16 mouse cellular contexts compared by ENCODE assay signal in genomic region chr15:81568592-81568991, GRCm38 (mm10). TPM values are rescaled to one million over a fixed set of nuclear protein-coding genes. Genes with fewer than 3 reads are reported as not detected.
DNase-seq lines count a peak whose midpoint lies in the region; ATAC-seq lines count a peak whose summit lies in the region.
"Had no signal": no experiment of that assay in that cellular context is flagged by ENCODE, and none has a peak within 500 bp of the region (broad histone marks: within the 10 kb centered on the region; RNA-seq: fewer than 3 reads in every experiment).

No protein-coding gene starts in this region.

- H3K27me3 ChIP-seq in midbrain, embryonic 11.5 days (ENCODE audit: control insufficient read depth, insufficient read depth, low read length) = no peaks in the 10 kb centered on the region
- H3K27me3 ChIP-seq: embryonic facial prominence, embryonic 13.5 days; kidney, embryonic 15.5 days; neural tube, embryonic 13.5 days had no signal

- H3K9me3 ChIP-seq in midbrain, embryonic 11.5 days (ENCODE audit: control insufficient read depth, low read length) = no peaks in the 10 kb centered on the region
- H3K9me3 ChIP-seq: embryonic facial prominence, embryonic 13.5 days; kidney, embryonic 15.5 days; limb, embryonic 12.5 days; neural tube, embryonic 13.5 days had no signal

- no peak for ATAC-seq in midbrain, embryonic 11.5 days (ENCODE audit: low FRiP score)
- ATAC-seq: inflammation-experienced regulatory T-cells, adult 6 months had no signal

- peak; percentile 75 for DNase-seq in heart, adult 11 months
- DNase-seq in heart, postnatal 4 days = no peak
- DNase-seq in spleen, postnatal 36 days (ENCODE audit: low spot score in 2 of 2) = peak; percentile 37 to 59
- DNase-seq in spleen, adult 18-20 months = no peak
- DNase-seq in midbrain, embryonic 11.5 days (ENCODE audit: low spot score, missing footprints) = no peak
- DNase-seq in urinary bladder, adult 18-20 months (ENCODE audit: low spot score in 2 of 2) = no peak
- DNase-seq in retina, embryonic 14.5 days (ENCODE audit: low spot score) = no peak
- DNase-seq: adrenal gland, adult 8-10 months; cerebellum, postnatal 10 days; lung, postnatal 4 days had no signal

- no peaks in the 10 kb centered on the region for H3K4me1 ChIP-seq in midbrain, embryonic 11.5 days (ENCODE audit: control insufficient read depth, insufficient read depth, low read length)
- H3K4me1 ChIP-seq: embryonic facial prominence, embryonic 13.5 days; kidney, embryonic 15.5 days; limb, embryonic 12.5 days; neural tube, embryonic 13.5 days had no signal

- 0% methylated on average over 1 of the region's 2 CpGs for WGBS in macrophage (ENCODE audit: missing documents)
- WGBS in midbrain, embryonic 11.5 days = 87% methylated on average over 1 of the region's 2 CpGs

- peak overlapping the region; percentile 25 for H3K4me3 ChIP-seq in macrophage (ENCODE audit: inconsistent target)
- H3K4me3 ChIP-seq in midbrain, embryonic 11.5 days (ENCODE audit: low read depth, low read length) = no peak overlapping the region
- H3K4me3 ChIP-seq: embryonic facial prominence, embryonic 13.5 days; kidney, embryonic 15.5 days; limb, embryonic 12.5 days; neural tube, embryonic 13.5 days had no signal

- no peaks in the 10 kb centered on the region for H3K79me2 ChIP-seq in macrophage (ENCODE audit: inconsistent target)

- no peak overlapping the region for H3K9ac ChIP-seq in midbrain, embryonic 11.5 days (ENCODE audit: low read length)
- H3K9ac ChIP-seq: embryonic facial prominence, embryonic 13.5 days; kidney, embryonic 15.5 days; limb, embryonic 12.5 days; neural tube, embryonic 13.5 days had no signal

- H3K36me3 ChIP-seq in macrophage (ENCODE audit: inconsistent target) = no peaks in the 10 kb centered on the region
- no peaks in the 10 kb centered on the region for H3K36me3 ChIP-seq in midbrain, embryonic 11.5 days (ENCODE audit: control insufficient read depth, insufficient read depth, low read length)
- H3K36me3 ChIP-seq: embryonic facial prominence, embryonic 13.5 days; kidney, embryonic 15.5 days; limb, embryonic 12.5 days; neural tube, embryonic 13.5 days had no signal

- H3K4me2 ChIP-seq in midbrain, embryonic 11.5 days = no peak overlapping the region
- H3K4me2 ChIP-seq: embryonic facial prominence, embryonic 13.5 days; kidney, embryonic 15.5 days; limb, embryonic 12.5 days; neural tube, embryonic 13.5 days had no signal

- H3K27ac ChIP-seq in macrophage = peak overlapping the region; percentile 86
- no peak overlapping the region for H3K27ac ChIP-seq in midbrain, embryonic 11.5 days (ENCODE audit: low read depth, low read length)
- H3K27ac ChIP-seq: embryonic facial prominence, embryonic 13.5 days; kidney, embryonic 15.5 days; limb, embryonic 12.5 days; neural tube, embryonic 13.5 days had no signal

RNA-seq across cellular contexts. Expression of gene Ep300, which starts 16.6 kb away (rescaled TPM):
- total RNA-seq in heart, postnatal 4 days (2021) = 10 to 100 TPM; 41.8 to 47.7 TPM
- total RNA-seq in macrophage (2018; cell fraction: chromatin; rRNA removed) = 100 to 1,000 TPM in 21 of 26 experiments, 10 to 100 TPM in 5; 49.1 to 387 (median 265) TPM
- total RNA-seq in macrophage (2018; cell fraction: cytosol; rRNA removed) = 100 to 1,000 TPM in 7 of 26 experiments, 10 to 100 TPM in 19; 41.1 to 127 (median 83.1) TPM
- 100 to 1,000 TPM in 22 of 26 experiments, 10 to 100 TPM in 4; 65.4 to 264 (median 161) TPM for total RNA-seq in macrophage (2018; cell fraction: nucleus; rRNA removed)
- 31.6 to 55.1 TPM (median 36.1 TPM) in 3 replicates for polyA plus RNA-seq in macrophage (2018)
- 23.7 and 25.8 TPM in 2 replicates for polyA plus RNA-seq in midbrain, embryonic 11.5 days (2014; fragmentation: Nextera tagmentation; extraction: Ambion mirVana)

Comparison
In these comparisons a context has a peak if more than half of its experiments do, and no peak if none do; other contexts are left out.
1. DNase-seq: peak in heart, adult 11 months (single experiment) and spleen, postnatal 36 days (2 of 2); none in heart, postnatal 4 days (single experiment), spleen, adult 18-20 months (0 of 2), midbrain, embryonic 11.5 days (single experiment), urinary bladder, adult 18-20 months (0 of 2) and retina, embryonic 14.5 days (single experiment).